Mouse (Mus musculus): ENCODE results near the gene Hist1h4b. TPM values are rescaled to one million over a fixed set of nuclear protein-coding genes. Genes with fewer than 3 reads are reported as not detected.
A peak's percentile ranks its signal among the peaks of the same experiment; 100 is the strongest.

Gene Hist1h4b
- polyA plus RNA-seq, 1 experiment from 2014 or later, result 4.4 TPM

DNA sequence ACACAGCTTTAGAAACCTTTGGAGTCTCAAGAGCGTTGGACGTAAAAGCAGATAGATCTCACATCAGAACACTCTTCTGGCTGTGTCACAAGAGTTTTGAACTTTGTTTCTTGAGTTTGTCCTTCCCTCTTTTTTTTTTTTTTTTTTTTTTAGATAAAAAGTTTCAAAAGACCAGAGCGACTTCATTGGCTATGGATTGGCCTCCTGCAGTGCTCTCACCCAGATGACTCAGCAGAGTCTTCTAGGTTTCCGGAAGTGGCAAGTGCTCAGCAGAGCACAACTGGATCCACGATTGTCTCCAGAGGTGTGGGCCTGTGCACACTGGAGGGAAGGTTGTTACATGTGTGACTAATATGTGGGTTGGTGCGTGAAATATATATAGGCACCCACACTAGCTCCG lies 21.5 kb downstream of the Hist1h4b start:
- Histone ChIP-seq H3K27ac (no peak overlapping the region), H3K4me1 (replicated peaks; ENCODE audit: insufficient read depth, low read length) (no peaks in the 10 kb centered on the region), H3K4me3 (replicated peaks; ENCODE audit: low read depth, low read length) (no peak overlapping the region), H3K4me2 (ENCODE audit: low read length) (no peak overlapping the region), H3K27me3 (ENCODE audit: insufficient read depth, low read length) (no peaks in the 10 kb centered on the region), H3K9me3 (replicated peaks; ENCODE audit: low read length) (no peaks in the 10 kb centered on the region), H3K9ac (ENCODE audit: low read depth, low read length) (no peak overlapping the region), H3K36me3 (ENCODE audit: insufficient read depth, low read length) (no peaks in the 10 kb centered on the region)
- 97% methylated on average over 7 of the region's 7 CpGs for WGBS
- ATAC-seq (replicated peaks; ENCODE audit: low FRiP score, low read depth) (no peak), DNase-seq (ENCODE audit: low spot score) (no peak)
- TF ChIP-seq CTCF (IDR thresholded peaks at IDR 0.05; ENCODE audit: low read depth), result no peak

DNA sequence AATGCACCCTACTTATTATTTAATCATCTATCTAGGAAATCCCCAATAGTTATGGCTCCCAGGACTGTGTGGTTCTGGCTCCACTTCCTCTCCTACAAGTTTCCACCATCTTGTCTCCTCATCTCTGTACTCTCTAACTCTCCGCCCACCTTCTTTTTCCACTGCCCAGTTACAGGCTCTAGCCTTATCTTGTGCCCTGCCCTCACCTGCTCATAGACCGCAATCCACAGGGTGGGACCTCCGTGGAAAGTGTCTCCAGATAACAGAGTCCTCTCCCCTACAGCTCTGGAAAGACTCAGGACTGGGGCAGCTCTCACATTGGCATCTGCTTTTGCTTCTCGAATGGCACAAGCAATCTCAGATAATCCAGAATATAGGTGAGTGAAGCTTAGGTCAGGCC lies 22.2 kb downstream of the Hist1h4b start:
- Histone ChIP-seq H3K4me3 (replicated peaks; ENCODE audit: low read depth, low read length) (no peak overlapping the region), H3K4me2 (ENCODE audit: low read length) (no peak overlapping the region), H3K9ac (ENCODE audit: low read depth, low read length) (no peak overlapping the region), H3K9me3 (replicated peaks; ENCODE audit: low read length) (no peaks in the 10 kb centered on the region), H3K36me3 (ENCODE audit: insufficient read depth, low read length) (no peaks in the 10 kb centered on the region), H3K27ac (no peak overlapping the region), H3K27me3 (ENCODE audit: insufficient read depth, low read length) (no peaks in the 10 kb centered on the region), H3K4me1 (replicated peaks; ENCODE audit: insufficient read depth, low read length) (no peaks in the 10 kb centered on the region)
- ATAC-seq (replicated peaks; ENCODE audit: low FRiP score, low read depth) (no peak), DNase-seq (ENCODE audit: low spot score) (no peak)
- WGBS, result 83% methylated on average over 4 of the region's 4 CpGs
- no peak for TF ChIP-seq CTCF (IDR thresholded peaks at IDR 0.05; ENCODE audit: low read depth)

DNA sequence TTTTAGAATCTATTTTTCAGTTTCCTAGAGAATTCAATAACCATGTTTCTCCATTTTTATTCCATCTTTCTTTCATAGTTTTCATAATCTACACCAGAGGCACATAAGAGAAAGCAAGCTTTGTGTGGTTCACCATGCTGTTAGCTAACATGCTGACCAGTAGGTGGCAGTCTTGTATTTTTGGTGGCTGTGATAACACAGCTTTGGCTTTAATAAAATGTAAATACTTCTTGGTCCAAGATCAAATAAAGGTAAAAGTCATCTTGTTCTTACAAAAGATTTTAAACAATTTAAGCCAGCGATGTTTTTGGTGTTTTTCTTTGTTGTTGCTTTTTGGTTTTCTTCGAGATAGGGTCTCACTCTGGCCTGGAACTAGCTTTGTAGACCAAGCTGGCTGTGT lies 35.7 kb downstream of the Hist1h4b start:
- ATAC-seq (replicated peaks; ENCODE audit: low FRiP score, low read depth), result no peak
- no peaks in the 10 kb centered on the region for H3K9me3 ChIP-seq (replicated peaks; ENCODE audit: low read length)
- no peak overlapping the region for H3K27ac ChIP-seq
- no peaks in the 10 kb centered on the region for H3K27me3 ChIP-seq (ENCODE audit: insufficient read depth, low read length)
- no peaks in the 10 kb centered on the region for H3K4me1 ChIP-seq (replicated peaks; ENCODE audit: insufficient read depth, low read length)
- peak; percentile 78 for DNase-seq (ENCODE audit: low spot score)
- no peaks in the 10 kb centered on the region for H3K36me3 ChIP-seq (ENCODE audit: insufficient read depth, low read length)
- peak; percentile 91 for TF ChIP-seq CTCF (IDR thresholded peaks at IDR 0.05; ENCODE audit: low read depth)
- WGBS, result 50% methylated on average over 2 of the region's 2 CpGs
- no peak overlapping the region for H3K4me2 ChIP-seq (ENCODE audit: low read length)
- no peak overlapping the region for H3K9ac ChIP-seq (ENCODE audit: low read depth, low read length)
- no peak overlapping the region for H3K4me3 ChIP-seq (replicated peaks; ENCODE audit: low read depth, low read length)

DNA sequence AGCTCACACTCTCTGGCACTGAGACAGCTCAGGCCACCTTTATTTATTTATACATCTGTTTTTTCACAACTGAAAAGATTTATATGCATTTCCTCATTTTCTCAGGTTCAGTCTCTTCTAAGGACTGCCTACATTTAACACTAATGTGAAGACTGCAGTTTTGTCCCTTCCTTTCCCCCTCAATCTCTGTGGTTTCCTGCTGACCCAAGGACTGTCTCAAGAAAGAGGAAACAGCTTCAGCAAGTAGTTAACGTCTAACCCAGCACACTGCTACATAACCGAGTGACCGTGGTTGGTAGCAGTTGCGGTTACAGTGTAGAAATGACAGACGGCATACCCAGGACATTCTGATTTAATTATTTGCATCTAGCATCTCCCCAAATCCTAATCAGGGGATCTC lies 42.6 kb downstream of the Hist1h4b start:
- TF ChIP-seq CTCF (IDR thresholded peaks at IDR 0.05; ENCODE audit: low read depth), result no peak
- Histone ChIP-seq H3K9ac (ENCODE audit: low read depth, low read length) (no peak overlapping the region), H3K4me1 (replicated peaks; ENCODE audit: insufficient read depth, low read length) (0 out of 2 replicates have a peak, but pooled peaks cover 4% of the 10 kb centered on the region), H3K9me3 (replicated peaks; ENCODE audit: low read length) (no peaks in the 10 kb centered on the region), H3K4me3 (replicated peaks; ENCODE audit: low read depth, low read length) (no peak overlapping the region), H3K36me3 (ENCODE audit: insufficient read depth, low read length) (no peaks in the 10 kb centered on the region), H3K27me3 (ENCODE audit: insufficient read depth, low read length) (no peaks in the 10 kb centered on the region), H3K27ac (no peak overlapping the region), H3K4me2 (ENCODE audit: low read length) (no peak overlapping the region)
- no peak for ATAC-seq (replicated peaks; ENCODE audit: low FRiP score, low read depth)
- 38% methylated on average over 5 of the region's 5 CpGs for WGBS
- DNase-seq (ENCODE audit: low spot score), result peak; percentile 11

DNA sequence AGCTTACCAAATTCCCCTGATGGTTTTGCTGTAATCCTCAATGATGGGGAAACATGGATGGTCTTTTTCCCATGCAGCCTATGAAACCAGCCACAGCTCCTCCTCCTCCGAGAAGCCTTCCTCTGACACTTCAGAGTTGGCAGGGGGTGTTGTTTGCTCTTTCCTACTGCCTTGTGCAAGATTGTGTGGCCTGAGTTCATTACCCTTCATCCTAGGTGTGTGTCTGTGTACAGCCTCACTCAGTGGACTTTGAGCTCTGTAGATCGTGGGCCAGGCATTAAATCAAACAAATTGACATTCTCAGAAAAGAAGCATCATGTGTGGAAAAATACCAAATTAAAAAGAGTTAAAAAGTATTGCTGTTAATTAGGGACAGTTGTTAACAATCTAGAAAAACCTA lies 47.7 kb downstream of the Hist1h4b start:
- Histone ChIP-seq H3K36me3 (ENCODE audit: insufficient read depth, low read length) (no peaks in the 10 kb centered on the region), H3K27ac (no peak overlapping the region), H3K4me3 (replicated peaks; ENCODE audit: low read depth, low read length) (no peak overlapping the region), H3K9ac (ENCODE audit: low read depth, low read length) (no peak overlapping the region), H3K9me3 (replicated peaks; ENCODE audit: low read length) (no peaks in the 10 kb centered on the region), H3K27me3 (ENCODE audit: insufficient read depth, low read length) (no peaks in the 10 kb centered on the region), H3K4me2 (ENCODE audit: low read length) (no peak overlapping the region), H3K4me1 (replicated peaks; ENCODE audit: insufficient read depth, low read length) (0 out of 2 replicates have a peak, but pooled peaks cover 4% of the 10 kb centered on the region)
- TF ChIP-seq CTCF (IDR thresholded peaks at IDR 0.05; ENCODE audit: low read depth), result no peak
- 69% methylated on average over 2 of the region's 2 CpGs for WGBS
- DNase-seq (ENCODE audit: low spot score), result no peak
- no peak for ATAC-seq (replicated peaks; ENCODE audit: low FRiP score, low read depth)

DNA sequence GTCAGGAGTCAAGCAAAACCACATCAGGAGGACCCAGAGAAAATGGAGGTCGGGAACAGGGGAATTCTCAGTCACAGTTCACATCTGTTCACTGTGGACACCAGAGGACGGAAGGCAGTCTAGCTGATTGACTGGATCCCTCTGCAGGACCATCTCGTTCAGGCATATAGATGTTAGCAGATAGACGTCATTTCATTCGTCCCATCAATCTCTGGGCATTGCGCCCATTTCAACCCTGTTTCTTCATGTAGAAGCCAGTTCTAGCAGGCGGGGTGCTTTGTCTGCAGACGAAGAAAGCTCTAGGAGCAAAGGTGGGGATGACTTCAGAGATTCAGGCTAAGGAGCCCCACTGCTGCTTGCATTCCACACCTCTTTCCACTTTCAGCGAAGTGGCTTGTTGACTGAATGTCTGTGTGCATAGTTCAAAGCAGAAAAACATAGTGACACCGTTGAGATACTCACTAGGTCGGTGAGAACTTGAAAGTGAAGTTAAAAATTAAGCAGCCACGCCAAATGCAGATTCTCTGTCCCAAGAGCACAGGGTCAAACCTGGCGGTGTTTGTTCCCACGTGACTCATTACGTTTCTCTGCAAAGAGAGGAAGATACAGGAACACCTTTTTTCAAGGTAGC lies 49.7 kb downstream of the Hist1h4b start, which contains the start of gene Slc17a2:
Slc17a2 (plus strand) TSS at position 572 of the 631 bp plus-strand sequence.
- Histone ChIP-seq H3K4me2 (ENCODE audit: low read length) (no peak within 1 kb of the TSS), H3K27ac (no peak within 1 kb of the TSS), H3K36me3 (ENCODE audit: insufficient read depth, low read length) (no peaks in the 10 kb centered on the region), H3K27me3 (ENCODE audit: insufficient read depth, low read length) (no peaks in the 10 kb centered on the region), H3K9ac (ENCODE audit: low read depth, low read length) (no peak within 1 kb of the TSS), H3K4me1 (replicated peaks; ENCODE audit: insufficient read depth, low read length) (no peaks in the 10 kb centered on the region), H3K9me3 (replicated peaks; ENCODE audit: low read length) (no peaks in the 10 kb centered on the region), H3K4me3 (replicated peaks; ENCODE audit: low read depth, low read length) (no peak within 1 kb of the TSS)
- DNase-seq (ENCODE audit: low spot score), result no peak
- ATAC-seq (replicated peaks; ENCODE audit: low FRiP score, low read depth), result no peak
- 78% methylated on average over 15 of the region's 15 CpGs for WGBS
- TF ChIP-seq CTCF (IDR thresholded peaks at IDR 0.05; ENCODE audit: low read depth), result no peak

Small RNA genes within 50 kb of the gene (microRNA-seq; reads per million reads assigned to microRNA genes)
- gene Gm44314 (not detected), gene Gm44484 (not detected)

Other genes starting within 250 kb of the Hist1h4b start
- gene Hist1h4h, start 226.0 kb upstream of the Hist1h4b start, polyA plus RNA-seq (2015; fragmentation: Nextera tagmentation; extraction: Ambion mirVana), result 7.6 and 8.3 TPM in 2 replicates
- 3.3 and 4.9 TPM in 2 replicates for gene Hist1h2af, start 223.1 kb upstream of the Hist1h4b start, polyA plus RNA-seq (2015; fragmentation: Nextera tagmentation; extraction: Ambion mirVana)
- 3.9 and 4.0 TPM in 2 replicates for gene Hist1h3g, start 221.6 kb upstream of the Hist1h4b start, polyA plus RNA-seq (2015; fragmentation: Nextera tagmentation; extraction: Ambion mirVana)
- 0.37 and 0.43 TPM in 2 replicates for gene Hist1h2bh, start 213.6 kb upstream of the Hist1h4b start, polyA plus RNA-seq (2015; fragmentation: Nextera tagmentation; extraction: Ambion mirVana)
- 0.71 and 0.83 TPM in 2 replicates for gene Hist1h3f, start 213.0 kb upstream of the Hist1h4b start, polyA plus RNA-seq (2015; fragmentation: Nextera tagmentation; extraction: Ambion mirVana)
- 0.58 TPM in 1 of 2 replicates, not detected in the other for gene Hist1h4f, start 205.4 kb upstream of the Hist1h4b start, polyA plus RNA-seq (2015; fragmentation: Nextera tagmentation; extraction: Ambion mirVana)
- gene Hist1h1d, start 203.8 kb upstream of the Hist1h4b start, polyA plus RNA-seq (2015; fragmentation: Nextera tagmentation; extraction: Ambion mirVana), result 0.22 and 0.23 TPM in 2 replicates
- gene Hist1h3e, start 194.6 kb upstream of the Hist1h4b start, polyA plus RNA-seq (2015; fragmentation: Nextera tagmentation; extraction: Ambion mirVana), result 3.9 and 5.0 TPM in 2 replicates
- gene Hist1h2ae, start 185.8 kb upstream of the Hist1h4b start, polyA plus RNA-seq (2015; fragmentation: Nextera tagmentation; extraction: Ambion mirVana), result 42.2 and 50.2 TPM in 2 replicates
- 3.4 and 4.1 TPM in 2 replicates for gene Hist1h2bg, start 185.6 kb upstream of the Hist1h4b start, polyA plus RNA-seq (2015; fragmentation: Nextera tagmentation; extraction: Ambion mirVana)
- gene Hist1h2bf, start 182.8 kb upstream of the Hist1h4b start, polyA plus RNA-seq (2015; fragmentation: Nextera tagmentation; extraction: Ambion mirVana), result 3.4 TPM in 2 replicates
- gene Hist1h2ad, start 182.6 kb upstream of the Hist1h4b start, polyA plus RNA-seq (2015; fragmentation: Nextera tagmentation; extraction: Ambion mirVana), result 0.27 and 0.76 TPM in 2 replicates
- 2.6 and 4.2 TPM in 2 replicates for gene Hist1h3d, start 181.2 kb upstream of the Hist1h4b start, polyA plus RNA-seq (2015; fragmentation: Nextera tagmentation; extraction: Ambion mirVana)
- 68.3 and 77.0 TPM in 2 replicates for gene Hist1h4d, start 175.4 kb upstream of the Hist1h4b start, polyA plus RNA-seq (2015; fragmentation: Nextera tagmentation; extraction: Ambion mirVana)
- gene Hist1h2be, start 135.9 kb upstream of the Hist1h4b start, polyA plus RNA-seq (2015; fragmentation: Nextera tagmentation; extraction: Ambion mirVana), result 0.83 and 0.84 TPM in 2 replicates
- gene Hist1h1e, start 134.5 kb upstream of the Hist1h4b start, polyA plus RNA-seq (2015; fragmentation: Nextera tagmentation; extraction: Ambion mirVana), result 13.0 and 14.3 TPM in 2 replicates
- 0.75 and 1.1 TPM in 2 replicates for gene Hist1h2ac, start 73.1 kb upstream of the Hist1h4b start, polyA plus RNA-seq (2015; fragmentation: Nextera tagmentation; extraction: Ambion mirVana)
- gene Hist1h2bc, start 72.8 kb upstream of the Hist1h4b start, polyA plus RNA-seq (2015; fragmentation: Nextera tagmentation; extraction: Ambion mirVana), result 132 and 139 TPM in 2 replicates
- gene Hist1h1t, start 61.2 kb upstream of the Hist1h4b start, polyA plus RNA-seq (2015; fragmentation: Nextera tagmentation; extraction: Ambion mirVana), result not detected in 2 replicates
- gene Hist1h4c, start 58.6 kb upstream of the Hist1h4b start, polyA plus RNA-seq (2015; fragmentation: Nextera tagmentation; extraction: Ambion mirVana), result 5.2 and 7.4 TPM in 2 replicates
- 16.8 and 18.0 TPM in 2 replicates for gene Hfe, start 46.2 kb upstream of the Hist1h4b start, polyA plus RNA-seq (2015; fragmentation: Nextera tagmentation; extraction: Ambion mirVana)
- 33.9 and 41.0 TPM in 2 replicates for gene Hist1h1c, start 18.2 kb upstream of the Hist1h4b start, polyA plus RNA-seq (2015; fragmentation: Nextera tagmentation; extraction: Ambion mirVana)
- gene Hist1h3c, start 11.4 kb upstream of the Hist1h4b start, polyA plus RNA-seq (2015; fragmentation: Nextera tagmentation; extraction: Ambion mirVana), result 6.0 and 7.0 TPM in 2 replicates
- gene Hist1h2bb, start 10.3 kb upstream of the Hist1h4b start, polyA plus RNA-seq (2015; fragmentation: Nextera tagmentation; extraction: Ambion mirVana), result 2.1 and 2.2 TPM in 2 replicates
- 21.7 and 26.6 TPM in 2 replicates for gene Hist1h2ab, start 5.9 kb upstream of the Hist1h4b start, polyA plus RNA-seq (2015; fragmentation: Nextera tagmentation; extraction: Ambion mirVana)
- gene Hist1h3b, start 4.7 kb upstream of the Hist1h4b start, polyA plus RNA-seq (2015; fragmentation: Nextera tagmentation; extraction: Ambion mirVana), result 5.9 and 8.7 TPM in 2 replicates
- not detected in 2 replicates for gene Hist1h4a, start 4.2 kb downstream of the Hist1h4b start, polyA plus RNA-seq (2015; fragmentation: Nextera tagmentation; extraction: Ambion mirVana)
- 5.2 and 6.7 TPM in 2 replicates for gene Hist1h3a, start 5.4 kb downstream of the Hist1h4b start, polyA plus RNA-seq (2015; fragmentation: Nextera tagmentation; extraction: Ambion mirVana)
- 1.3 and 1.8 TPM in 2 replicates for gene Hist1h1a, start 6.7 kb downstream of the Hist1h4b start, polyA plus RNA-seq (2015; fragmentation: Nextera tagmentation; extraction: Ambion mirVana)
- gene Trim38, start 12.9 kb downstream of the Hist1h4b start, polyA plus RNA-seq (2015; fragmentation: Nextera tagmentation; extraction: Ambion mirVana), result 0.06 TPM in 1 of 2 replicates, not detected in the other
- 0.96 TPM in 2 replicates for gene Slc17a2, start 50.0 kb downstream of the Hist1h4b start, polyA plus RNA-seq (2015; fragmentation: Nextera tagmentation; extraction: Ambion mirVana)
- 14.2 and 17.4 TPM in 2 replicates for gene Slc17a3, start 82.4 kb downstream of the Hist1h4b start, polyA plus RNA-seq (2015; fragmentation: Nextera tagmentation; extraction: Ambion mirVana)
- 79.1 and 84.5 TPM in 2 replicates for gene Slc17a1, start 110.7 kb downstream of the Hist1h4b start, polyA plus RNA-seq (2015; fragmentation: Nextera tagmentation; extraction: Ambion mirVana)
- 3.6 and 4.3 TPM in 2 replicates for gene Slc17a4, start 158.0 kb downstream of the Hist1h4b start, polyA plus RNA-seq (2015; fragmentation: Nextera tagmentation; extraction: Ambion mirVana)
- gene Hist1h2ba, start 177.1 kb downstream of the Hist1h4b start, polyA plus RNA-seq (2015; fragmentation: Nextera tagmentation; extraction: Ambion mirVana), result not detected in 2 replicates
- not detected in 2 replicates for gene Hist1h2aa, start 177.4 kb downstream of the Hist1h4b start, polyA plus RNA-seq (2015; fragmentation: Nextera tagmentation; extraction: Ambion mirVana)
- gene Scgn, start 234.2 kb downstream of the Hist1h4b start, polyA plus RNA-seq (2015; fragmentation: Nextera tagmentation; extraction: Ambion mirVana), result 0.37 and 1.2 TPM in 2 replicates

Data from kidney, postnatal 0 days (tissue).